In genomic region chrX:99220674-99221455, GRCm38 (mm10) we compare ENCODE assay signal across 22 mouse cellular contexts.
A peak's percentile ranks its signal among the peaks of the same experiment; 100 is the strongest.
DNase-seq lines count a peak whose midpoint lies in the region; ATAC-seq and TF ChIP-seq lines count a peak whose summit lies in the region.
"Had no signal": no experiment of that assay in that cellular context is flagged by ENCODE, and none has a peak within 500 bp of the region (broad histone marks: within the 10 kb centered on the region; RNA-seq: fewer than 3 reads in every experiment).

No protein-coding gene starts in this region.

- 31% methylated on average over 8 of the region's 8 CpGs for WGBS in hindbrain, embryonic 10.5 days
- WGBS in hindbrain, embryonic 14.5 days = 34% methylated on average over 8 of the region's 8 CpGs

- no peaks in the 10 kb centered on the region for H3K36me3 ChIP-seq in hindbrain, embryonic 10.5 days
- H3K36me3 ChIP-seq in hindbrain, embryonic 14.5 days (replicated peaks; ENCODE audit: control insufficient read depth, insufficient read depth) = no peaks in the 10 kb centered on the region
- H3K36me3 ChIP-seq: embryonic facial prominence, embryonic 13.5 days; G1E; heart, embryonic 15.5 days had no signal

- no peak for ATAC-seq in hindbrain, embryonic 14.5 days (ENCODE audit: low FRiP score)
- ATAC-seq: CD4-positive, CD25-positive, alpha-beta regulatory T cell, adult 4 months; hindbrain, postnatal 0 days had no signal

- peak; percentile 8 for DNase-seq in embryo, embryonic 10.5 days (ENCODE audit: low spot score)
- no peak for DNase-seq in embryo, embryonic 11 days
- DNase-seq in hindbrain, embryonic 10.5 days (ENCODE audit: low spot score) = no peak
- no peak for DNase-seq in hindbrain, embryonic 14.5 days (ENCODE audit: low spot score)
- peak; percentile 55 for DNase-seq in brain, embryonic 14.5 days (ENCODE audit: low read depth)
- DNase-seq in retina, embryonic 14.5 days (ENCODE audit: low spot score) = peak; percentile 60
- DNase-seq in kidney, postnatal 36 days = no peak
- DNase-seq: adrenal gland, adult 8-10 months; adrenal gland, postnatal 36 days; B cell, adult 2 months; cerebellum, adult 11 months; cerebellum, adult 8-10 months; cerebellum, postnatal 14 days; gastrocnemius, postnatal 14 days; heart, adult 2 months; heart, postnatal 14 days had no signal

- H3K4me3 ChIP-seq in hindbrain, embryonic 10.5 days = no peak overlapping the region
- no peak overlapping the region for H3K4me3 ChIP-seq in hindbrain, embryonic 14.5 days (replicated peaks; ENCODE audit: low read length)
- H3K4me3 ChIP-seq: embryonic facial prominence, embryonic 13.5 days; heart, adult 2 months; heart, embryonic 15.5 days had no signal

- no peak overlapping the region for H3K9ac ChIP-seq in hindbrain, embryonic 14.5 days
- H3K9ac ChIP-seq: embryonic facial prominence, embryonic 13.5 days; heart, embryonic 15.5 days had no signal

- no peak for TF ChIP-seq POLR2A in brain, embryonic 14.5 days (IDR thresholded peaks at IDR 0.05; ENCODE audit: borderline replicate concordance, extremely low read depth, insufficient read depth, insufficient read length, poor library complexity, severe bottlenecking)

- peaks cover 99% of the 10 kb centered on the region for H3K27me3 ChIP-seq in hindbrain, embryonic 10.5 days (ENCODE audit: insufficient read depth, poor library complexity, severe bottlenecking)
- H3K27me3 ChIP-seq in hindbrain, embryonic 14.5 days (ENCODE audit: control insufficient read depth, insufficient read depth, low read length) = peaks cover 47% of the 10 kb centered on the region

- no peaks in the 10 kb centered on the region for H3K9me3 ChIP-seq in hindbrain, embryonic 10.5 days
- H3K9me3 ChIP-seq in hindbrain, embryonic 14.5 days (ENCODE audit: control insufficient read depth, low read length) = no peaks in the 10 kb centered on the region
- H3K9me3 ChIP-seq: embryonic facial prominence, embryonic 13.5 days; G1E; heart, embryonic 15.5 days had no signal

- no peak for TF ChIP-seq CTCF in brain, embryonic 14.5 days (IDR thresholded peaks at IDR 0.05; ENCODE audit: borderline replicate concordance, extremely low read depth, insufficient read depth, insufficient read length)

- H3K4me1 ChIP-seq in hindbrain, embryonic 10.5 days (replicated peaks) = peaks cover 62% of the 10 kb centered on the region
- peaks cover 9% of the 10 kb centered on the region for H3K4me1 ChIP-seq in hindbrain, embryonic 14.5 days (replicated peaks; ENCODE audit: control insufficient read depth, insufficient read depth, low read length)

- H3K4me2 ChIP-seq in hindbrain, embryonic 14.5 days (replicated peaks) = no peak overlapping the region
- H3K4me2 ChIP-seq: embryonic facial prominence, embryonic 13.5 days; heart, embryonic 11.5 days; heart, embryonic 15.5 days had no signal

- peak overlapping the region; percentile 53; the same call in 1 of the 2 replicates for H3K27ac ChIP-seq in hindbrain, embryonic 10.5 days
- no peak overlapping the region for H3K27ac ChIP-seq in hindbrain, embryonic 14.5 days
- H3K27ac ChIP-seq: embryonic facial prominence, embryonic 13.5 days; heart, adult 2 months; heart, embryonic 15.5 days; hindbrain, postnatal 0 days had no signal

Comparison
In these comparisons a context has a peak if more than half of its experiments do, and no peak if none do; other contexts are left out.
1. DNase-seq: peak in embryo, embryonic 10.5 days (single experiment), brain, embryonic 14.5 days (single experiment) and retina, embryonic 14.5 days (single experiment); none in embryo, embryonic 11 days (single experiment), hindbrain, embryonic 10.5 days (single experiment), hindbrain, embryonic 14.5 days (single experiment) and kidney, postnatal 36 days (0 of 2).